In genomic region chr5:137502667-137503110, GRCm38 (mm10) we compare ENCODE assay signal across 8 mouse cellular contexts. TPM values are rescaled to one million over a fixed set of nuclear protein-coding genes. Genes with fewer than 3 reads are reported as not detected.
DNase-seq lines count a peak whose midpoint lies in the region; ATAC-seq lines count a peak whose summit lies in the region.

No protein-coding gene starts in this region.

- peak overlapping the region; percentile 64 for H3K9ac ChIP-seq in embryonic facial prominence, embryonic 12.5 days
- H3K9ac ChIP-seq in heart, embryonic 16.5 days (ENCODE audit: low read length) = peak overlapping the region; percentile 77

- H3K4me3 ChIP-seq in embryonic facial prominence, embryonic 12.5 days = peak overlapping the region; percentile 58
- H3K4me3 ChIP-seq in heart, embryonic 16.5 days (ENCODE audit: low read length) = peak overlapping the region; percentile 73
- H3K4me3 ChIP-seq in megakaryocyte, embryonic 14.5 days (replicated peaks) = peak overlapping the region; percentile 99

- peaks cover 8% of the 10 kb centered on the region for H3K4me1 ChIP-seq in embryonic facial prominence, embryonic 12.5 days
- H3K4me1 ChIP-seq in heart, embryonic 16.5 days (ENCODE audit: control insufficient read depth, insufficient read depth, low read length) = peaks cover 14% of the 10 kb centered on the region
- peaks cover 36% of the 10 kb centered on the region for H3K4me1 ChIP-seq in megakaryocyte, embryonic 14.5 days

- peaks cover 11% of the 10 kb centered on the region; the same call in 1 of the 2 replicates for H3K36me3 ChIP-seq in embryonic facial prominence, embryonic 12.5 days
- H3K36me3 ChIP-seq in heart, embryonic 16.5 days (ENCODE audit: control insufficient read depth, insufficient read depth) = no peaks in the 10 kb centered on the region
- peaks cover 10% of the 10 kb centered on the region for H3K36me3 ChIP-seq in megakaryocyte, embryonic 14.5 days (replicated peaks; ENCODE audit: low read length)

- H3K4me2 ChIP-seq in embryonic facial prominence, embryonic 12.5 days (replicated peaks) = peak overlapping the region; percentile 58
- peak overlapping the region; percentile 71 for H3K4me2 ChIP-seq in heart, embryonic 16.5 days (ENCODE audit: low read depth, low read length)

- intact Hi-C loops in left cerebral cortex, postnatal 10 days (cut with DNase I) = no loop called here

- peak; percentile 79 for ATAC-seq in embryonic facial prominence, embryonic 12.5 days (ENCODE audit: insufficient number of reproducible peaks, insufficient read depth, low FRiP score, low TSS enrichment)
- ATAC-seq in heart, embryonic 16.5 days (replicated peaks; ENCODE audit: extremely low read depth, insufficient read depth, low FRiP score) = peak; percentile 88

- H3K27ac ChIP-seq in embryonic facial prominence, embryonic 12.5 days = peak overlapping the region; percentile 96
- H3K27ac ChIP-seq in heart, embryonic 16.5 days (ENCODE audit: low read length) = peak overlapping the region; percentile 99

- peak; percentile 86 for DNase-seq in cerebellum, adult 18-20 months
- DNase-seq in cerebellum, adult 9-11 months = no peak
- peak; percentile 75 for DNase-seq in T-cell, adult 2 months (ENCODE audit: low spot score)
- DNase-seq in left cerebral cortex, postnatal 10 days (ENCODE audit: extremely low spot score in 1 of 2, low spot score in 2 of 2) = peak; percentile 79 to 91
- DNase-seq in spleen, postnatal 4 days (ENCODE audit: low spot score in 2 of 2) = peak; percentile 89 to 94

- no peaks in the 10 kb centered on the region for H3K27me3 ChIP-seq in embryonic facial prominence, embryonic 12.5 days
- no peaks in the 10 kb centered on the region for H3K27me3 ChIP-seq in heart, embryonic 16.5 days (ENCODE audit: control insufficient read depth, insufficient read depth, low read length)
- no peaks in the 10 kb centered on the region for H3K27me3 ChIP-seq in megakaryocyte, embryonic 14.5 days (replicated peaks)

- no peaks in the 10 kb centered on the region for H3K9me3 ChIP-seq in embryonic facial prominence, embryonic 12.5 days
- 0 out of 2 replicates have a peak, but pooled peaks cover 3% of the 10 kb centered on the region for H3K9me3 ChIP-seq in heart, embryonic 16.5 days (replicated peaks; ENCODE audit: control insufficient read depth, low read length)
- peaks cover 2% of the 10 kb centered on the region; the same call in 1 of the 2 replicates for H3K9me3 ChIP-seq in megakaryocyte, embryonic 14.5 days

- under 1% methylated on average over 30 of the region's 30 CpGs for WGBS in embryonic facial prominence, embryonic 12.5 days
- 0% methylated on average over 29 of the region's 30 CpGs for WGBS in heart, embryonic 16.5 days

RNA-seq across cellular contexts. Expression of gene Pop7, which starts 0.4 kb away (rescaled TPM):
- 54.0 and 56.4 TPM in 2 replicates for polyA plus RNA-seq in embryonic facial prominence, embryonic 12.5 days (2016; fragmentation: Nextera tagmentation; extraction: Ambion mirVana)
- 43.3 and 45.5 TPM in 2 replicates for polyA plus RNA-seq in heart, embryonic 16.5 days (2015; fragmentation: Nextera tagmentation; extraction: Ambion mirVana)
- total RNA-seq in left cerebral cortex, postnatal 10 days (2021) = 10 to 100 TPM; 36.5 to 36.8 TPM
- polyA plus RNA-seq in megakaryocyte, embryonic 14.5 days (2012; ENCODE audit: insufficient read depth, low replicate concordance) = 30.7 and 70.0 TPM in 2 replicates

RNA-seq across cellular contexts. Expression of gene Gigyf1, which starts 15.7 kb away (rescaled TPM):
- polyA plus RNA-seq in embryonic facial prominence, embryonic 12.5 days (2016; fragmentation: Nextera tagmentation; extraction: Ambion mirVana) = 17.4 and 18.1 TPM in 2 replicates
- polyA plus RNA-seq in heart, embryonic 16.5 days (2015; fragmentation: Nextera tagmentation; extraction: Ambion mirVana) = 8.9 and 9.7 TPM in 2 replicates
- total RNA-seq in left cerebral cortex, postnatal 10 days (2021) = 10 to 100 TPM; 43.0 TPM
- polyA plus RNA-seq in megakaryocyte, embryonic 14.5 days (2012; ENCODE audit: insufficient read depth, low replicate concordance) = 13.2 and 15.3 TPM in 2 replicates

RNA-seq across cellular contexts. Expression of gene Zan, which starts 25.8 kb away (rescaled TPM):
- polyA plus RNA-seq in embryonic facial prominence, embryonic 12.5 days (2016; fragmentation: Nextera tagmentation; extraction: Ambion mirVana) = 0.17 and 0.28 TPM in 2 replicates
- 0.02 and 0.09 TPM in 2 replicates for polyA plus RNA-seq in heart, embryonic 16.5 days (2015; fragmentation: Nextera tagmentation; extraction: Ambion mirVana)
- total RNA-seq in left cerebral cortex, postnatal 10 days (2021) = under 1 TPM; 0.47 to 0.69 TPM
- not detected in 2 replicates for polyA plus RNA-seq in megakaryocyte, embryonic 14.5 days (2012; ENCODE audit: insufficient read depth, low replicate concordance)

RNA-seq across cellular contexts. Expression of gene Epo, which starts 30.4 kb away (rescaled TPM):
- 0.34 and 0.47 TPM in 2 replicates for polyA plus RNA-seq in embryonic facial prominence, embryonic 12.5 days (2016; fragmentation: Nextera tagmentation; extraction: Ambion mirVana)
- polyA plus RNA-seq in heart, embryonic 16.5 days (2015; fragmentation: Nextera tagmentation; extraction: Ambion mirVana) = not detected in 2 replicates
- total RNA-seq in left cerebral cortex, postnatal 10 days (2021) = not detected
- not detected in 2 replicates for polyA plus RNA-seq in megakaryocyte, embryonic 14.5 days (2012; ENCODE audit: insufficient read depth, low replicate concordance)

RNA-seq across cellular contexts. Expression of gene Gnb2, which starts 30.6 kb away (rescaled TPM):
- 382 and 409 TPM in 2 replicates for polyA plus RNA-seq in embryonic facial prominence, embryonic 12.5 days (2016; fragmentation: Nextera tagmentation; extraction: Ambion mirVana)
- 276 and 285 TPM in 2 replicates for polyA plus RNA-seq in heart, embryonic 16.5 days (2015; fragmentation: Nextera tagmentation; extraction: Ambion mirVana)
- total RNA-seq in left cerebral cortex, postnatal 10 days (2021) = 1,000 to 10,000 TPM in 1 of 2 experiments, 100 to 1,000 TPM in 1; 996 to 1,005 TPM
- 332 and 439 TPM in 2 replicates for polyA plus RNA-seq in megakaryocyte, embryonic 14.5 days (2012; ENCODE audit: insufficient read depth, low replicate concordance)
